Mouse (Mus musculus) neural tube, embryonic 15.5 days (tissue): Measurements from ENCODE around the gene Gpr153. TPM values are rescaled to one million over a fixed set of nuclear protein-coding genes. Genes with fewer than 3 reads are reported as not detected.

Experiments
- ATAC-seq: fragments of 200-750 bp; cut with Nextera tagmentation; 2 replicates; pipeline ENCODE4 v1.8.0; 2017; ENCODE audit warnings: mild to moderate bottlenecking, moderate TSS enrichment, moderate library complexity; ENCODE audit not compliant: low FRiP score
- H3K27ac ChIP-seq: fragments of 300-500 bp; sonication (generic); replicated peaks from 2 replicates; pipeline ENCODE4 v1.5.1; 2015; ENCODE audit warnings: mild to moderate bottlenecking, inconsistent platforms
- H3K27me3 ChIP-seq: fragments of 300-500 bp; sonication (generic); replicated peaks from 2 replicates; pipeline ENCODE4 v1.6.1; 2015; ENCODE audit warnings: inconsistent platforms
- H3K36me3 ChIP-seq: fragments of 300-500 bp; sonication (generic); 2 replicates; pipeline ENCODE4 v1.6.1; 2015; ENCODE audit warnings: inconsistent platforms
- H3K4me1 ChIP-seq: fragments of 300-500 bp; sonication (generic); 2 replicates; pipeline ENCODE4 v1.6.1; 2015; ENCODE audit warnings: inconsistent platforms
- H3K4me2 ChIP-seq: fragments of 300-500 bp; sonication (generic); 2 replicates; pipeline ENCODE4 v1.6.1; 2015; ENCODE audit warnings: inconsistent platforms, mild to moderate bottlenecking, moderate library complexity
- H3K4me3 ChIP-seq: fragments of 300-500 bp; sonication (generic); replicated peaks from 2 replicates; pipeline ENCODE4 v1.5.1; 2015; ENCODE audit warnings: mild to moderate bottlenecking, inconsistent platforms
- H3K9ac ChIP-seq: fragments of 300-500 bp; sonication (generic); replicated peaks from 2 replicates; pipeline ENCODE4 v1.6.1; 2015; ENCODE audit warnings: mild to moderate bottlenecking, inconsistent platforms
- H3K9me3 ChIP-seq: fragments of 300-500 bp; sonication (generic); replicated peaks from 2 replicates; pipeline ENCODE4 v1.6.1; 2016; ENCODE audit warnings: inconsistent platforms
- WGBS: fragments of 180-500 bp; shearing (Covaris S2); methylation state at CpG from one replicate; pipeline ENCODE4 v1.1.7; 2015; ENCODE audit warnings: mixed read lengths; 5-methylcytosine and 5-hydroxymethylcytosine counted together
- polyA plus RNA-seq: library from polyadenylated mRNA; unstranded; fragments of >200 nt; fragmentation: Nextera tagmentation; extraction: Ambion mirVana; gene quantifications from 2 replicates; pipeline ENCODE4 v1.2.1, GENCODE M21; 2015

Gpr153 gene
- polyA plus RNA-seq, 1 experiment from 2014 or later, result 20.8 TPM

DNA sequence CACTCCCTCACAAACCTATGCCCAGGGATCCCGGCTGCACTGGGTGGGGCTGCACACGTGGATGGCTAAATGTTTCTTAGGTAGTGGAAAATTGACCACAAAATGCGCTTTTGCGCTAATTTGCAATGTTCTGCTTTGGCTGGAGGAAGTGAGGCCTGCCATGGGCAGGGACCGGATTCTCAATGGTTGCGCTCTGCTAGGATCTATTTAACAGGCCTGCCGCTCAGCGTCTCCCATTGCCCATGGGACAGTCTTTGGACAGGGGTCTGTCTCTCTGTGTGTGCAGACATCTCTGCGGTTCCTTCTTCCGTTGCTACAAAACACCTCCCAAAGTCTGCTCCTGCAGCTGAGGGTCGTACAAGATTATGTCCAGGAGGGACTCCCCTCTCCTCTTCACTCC, 17.0 kb downstream of the Gpr153 start:
- Histone ChIP-seq H3K9me3 (no peaks in the 10 kb centered on the region), H3K4me2 (peak overlapping the region; percentile 60), H3K9ac (no peak overlapping the region), H3K4me3 (no peak overlapping the region), H3K36me3 (no peaks in the 10 kb centered on the region), H3K4me1 (peaks cover 65% of the 10 kb centered on the region), H3K27me3 (peaks cover 85% of the 10 kb centered on the region), H3K27ac (no peak overlapping the region)
- WGBS, result 11% methylated on average over 11 of the region's 11 CpGs
- no peak for ATAC-seq

DNA sequence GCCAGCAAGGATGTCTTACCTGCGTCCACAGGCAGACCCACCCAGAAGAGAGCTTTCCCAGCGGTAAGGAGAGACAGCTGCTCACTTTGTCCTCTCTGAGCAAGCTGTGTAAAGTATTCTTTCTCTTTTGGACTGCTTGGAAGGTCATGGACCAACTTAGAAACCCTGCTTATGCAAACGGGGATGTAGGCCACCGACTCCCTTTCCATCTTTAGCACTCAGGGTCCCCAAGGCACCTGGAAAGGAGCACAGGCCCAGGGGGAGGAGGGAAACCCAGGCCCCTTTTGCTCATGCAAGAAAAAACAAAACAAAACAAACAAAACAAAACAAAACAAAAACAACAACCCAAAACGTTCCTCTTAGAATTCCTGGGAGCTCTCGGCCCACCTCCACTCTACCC, 17.5 kb downstream of the Gpr153 start, which contains the start of gene Hes3:
Gene Hes3, minus strand, starts transcription at position 101 of the 400 bp plus-strand sequence.
- no peaks in the 10 kb centered on the region for H3K36me3 ChIP-seq
- H3K4me1 ChIP-seq, result peaks cover 62% of the 10 kb centered on the region
- no peak for ATAC-seq
- H3K4me2 ChIP-seq, result peak within 1 kb of the TSS; percentile 60
- H3K9ac ChIP-seq, result no peak within 1 kb of the TSS
- H3K27me3 ChIP-seq, result peaks cover 80% of the 10 kb centered on the region
- H3K9me3 ChIP-seq, result no peaks in the 10 kb centered on the region
- H3K4me3 ChIP-seq, result peak within 1 kb of the TSS; percentile 22
- H3K27ac ChIP-seq, result 0 out of 2 replicates have a peak within 1 kb of the TSS, but pooled peaks have one; percentile 7
- WGBS, result 22% methylated on average over 6 of the region's 6 CpGs

DNA sequence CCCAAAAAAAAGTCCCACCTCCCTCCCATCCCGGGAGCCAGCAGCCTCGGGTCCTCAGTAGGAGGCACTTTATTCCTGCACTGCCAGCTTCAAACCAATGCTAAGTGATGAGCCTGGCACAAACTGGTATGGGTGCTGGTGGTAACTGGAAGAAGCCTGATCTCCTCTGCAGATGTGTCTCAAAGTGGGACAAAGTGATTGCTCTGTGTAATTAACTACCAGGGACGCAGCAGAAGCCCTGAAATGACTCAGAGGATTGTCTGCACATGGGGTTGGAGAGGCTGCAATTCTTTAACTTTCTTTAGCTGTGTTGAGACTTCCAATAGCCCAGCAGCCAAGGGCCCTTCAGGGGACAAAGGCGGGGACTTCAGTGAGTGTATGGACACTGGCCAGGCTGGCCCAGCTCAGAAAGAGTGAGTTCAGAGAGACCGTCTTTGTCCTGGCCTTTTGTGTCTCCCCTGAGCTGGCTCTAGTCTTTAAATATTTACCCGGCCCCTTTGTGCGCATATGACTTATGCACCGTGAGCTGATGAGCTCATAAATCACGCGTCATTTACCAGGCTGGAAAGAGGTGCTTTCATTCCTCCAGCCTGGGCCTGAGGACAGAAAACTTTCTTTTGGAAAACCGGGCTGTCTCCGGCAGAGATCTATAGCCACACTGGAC, 18.2 kb downstream of the Gpr153 start:
- Histone ChIP-seq H3K9me3 (no peaks in the 10 kb centered on the region), H3K9ac (no peak overlapping the region), H3K4me1 (peaks cover 58% of the 10 kb centered on the region), H3K27ac (0 out of 2 replicates have a peak overlapping the region, but pooled peaks have one; percentile 7), H3K27me3 (peaks cover 73% of the 10 kb centered on the region), H3K4me3 (no peak overlapping the region), H3K36me3 (no peaks in the 10 kb centered on the region), H3K4me2 (no peak overlapping the region)
- 3% methylated on average over 12 of the region's 12 CpGs for WGBS
- no peak for ATAC-seq

DNA sequence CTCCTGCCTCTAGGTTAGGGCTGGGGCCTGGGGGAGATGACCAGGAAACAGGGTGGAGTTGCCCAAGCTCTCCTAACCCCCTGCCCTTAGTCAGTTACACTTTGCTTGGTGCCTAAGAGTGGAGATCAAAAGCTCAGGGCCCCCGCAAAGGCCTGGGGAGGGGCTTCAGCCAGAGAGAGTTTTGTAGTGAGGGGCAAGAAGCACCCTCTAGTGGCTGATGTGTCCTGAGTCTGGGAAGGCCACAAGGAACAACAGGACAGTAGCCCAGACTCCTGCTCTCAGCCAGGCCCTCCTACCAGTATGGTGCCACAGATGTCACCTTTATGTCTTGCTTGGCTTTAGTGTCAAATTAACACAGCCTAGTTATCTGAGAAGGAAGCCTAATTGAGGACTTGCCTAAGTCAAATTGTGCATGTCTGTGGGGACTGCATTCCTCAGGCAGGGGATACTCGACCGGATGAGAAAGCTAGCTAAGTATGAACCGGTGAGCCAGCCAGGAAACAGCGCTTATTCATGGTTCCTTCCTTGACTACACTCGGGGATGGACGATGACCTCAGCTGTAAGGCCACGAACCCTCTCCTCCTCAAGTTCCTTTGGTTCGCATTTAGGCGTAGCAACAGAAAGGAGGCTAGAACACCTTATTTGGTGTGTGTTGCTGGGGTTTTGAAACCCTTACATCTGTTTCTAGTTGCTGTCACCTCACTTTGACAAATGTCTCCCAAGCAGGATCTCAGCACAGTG, 20.3 kb downstream of the Gpr153 start:
- ATAC-seq, result no peak
- H3K4me2 ChIP-seq, result no peak overlapping the region
- H3K4me1 ChIP-seq, result peaks cover 58% of the 10 kb centered on the region
- H3K27me3 ChIP-seq, result peaks cover 58% of the 10 kb centered on the region
- H3K27ac ChIP-seq, result no peak overlapping the region
- H3K4me3 ChIP-seq, result no peak overlapping the region
- H3K36me3 ChIP-seq, result no peaks in the 10 kb centered on the region
- WGBS, result 54% methylated on average over 10 of the region's 10 CpGs
- no peak overlapping the region for H3K9ac ChIP-seq
- H3K9me3 ChIP-seq, result no peaks in the 10 kb centered on the region

DNA sequence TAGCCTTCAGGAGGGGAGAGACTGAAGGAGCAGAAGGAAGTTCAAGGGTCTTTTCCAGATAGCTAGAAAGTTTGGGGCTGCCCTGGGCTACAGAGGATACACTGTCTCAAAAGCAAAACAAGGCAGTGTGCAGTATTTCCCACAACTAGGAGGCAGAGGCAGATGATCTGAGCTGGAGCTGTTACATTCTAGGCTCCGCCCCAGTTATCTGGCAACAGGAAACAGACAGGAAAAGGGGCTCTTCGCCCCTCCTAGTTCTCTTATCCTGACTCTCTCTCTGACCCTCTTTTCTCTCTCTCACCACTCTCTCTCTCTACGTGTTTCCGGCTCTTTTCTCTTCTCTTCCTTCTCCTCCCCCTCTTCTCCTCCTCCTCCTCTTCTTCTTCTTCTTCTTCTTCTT, 21.9 kb downstream of the Gpr153 start:
- H3K36me3 ChIP-seq, result peaks cover 13% of the 10 kb centered on the region
- H3K27me3 ChIP-seq, result peaks cover 48% of the 10 kb centered on the region
- no peak overlapping the region for H3K27ac ChIP-seq
- H3K4me1 ChIP-seq, result peaks cover 46% of the 10 kb centered on the region
- H3K4me3 ChIP-seq, result no peak overlapping the region
- no peak for ATAC-seq
- H3K9me3 ChIP-seq, result no peaks in the 10 kb centered on the region
- WGBS, result 56% methylated on average over 4 of the region's 4 CpGs
- H3K9ac ChIP-seq, result no peak overlapping the region
- H3K4me2 ChIP-seq, result no peak overlapping the region

DNA sequence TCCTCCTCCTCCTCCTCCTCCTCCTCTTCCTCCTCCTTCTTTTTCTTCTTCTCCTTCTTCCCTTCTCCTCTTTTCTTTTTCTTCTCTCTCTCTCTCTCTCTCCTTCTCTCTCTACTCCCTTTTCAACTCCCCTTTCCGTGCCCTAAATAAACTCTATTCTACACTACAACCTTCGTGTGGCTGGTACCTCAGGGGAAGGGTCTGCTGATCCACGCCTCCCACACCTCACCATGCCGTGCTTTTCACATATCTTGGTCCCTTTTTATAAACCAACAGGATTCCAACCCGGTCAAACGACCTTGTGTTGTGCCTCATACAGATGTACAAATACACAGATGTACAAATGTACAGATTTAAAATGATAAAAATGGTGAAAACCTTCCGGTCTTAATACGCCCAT, 22.3 kb downstream of the Gpr153 start:
- Histone ChIP-seq H3K27ac (peak overlapping the region; percentile 45; the same call in 1 of the 2 replicates), H3K9ac (peak overlapping the region; percentile 47; the same call in 1 of the 2 replicates), H3K4me1 (peaks cover 41% of the 10 kb centered on the region), H3K4me3 (peak overlapping the region; percentile 93), H3K4me2 (peak overlapping the region; percentile 84), H3K36me3 (peaks cover 15% of the 10 kb centered on the region), H3K9me3 (no peaks in the 10 kb centered on the region), H3K27me3 (peaks cover 44% of the 10 kb centered on the region)
- WGBS, result 17% methylated on average over 8 of the region's 8 CpGs
- ATAC-seq, result no peak

DNA sequence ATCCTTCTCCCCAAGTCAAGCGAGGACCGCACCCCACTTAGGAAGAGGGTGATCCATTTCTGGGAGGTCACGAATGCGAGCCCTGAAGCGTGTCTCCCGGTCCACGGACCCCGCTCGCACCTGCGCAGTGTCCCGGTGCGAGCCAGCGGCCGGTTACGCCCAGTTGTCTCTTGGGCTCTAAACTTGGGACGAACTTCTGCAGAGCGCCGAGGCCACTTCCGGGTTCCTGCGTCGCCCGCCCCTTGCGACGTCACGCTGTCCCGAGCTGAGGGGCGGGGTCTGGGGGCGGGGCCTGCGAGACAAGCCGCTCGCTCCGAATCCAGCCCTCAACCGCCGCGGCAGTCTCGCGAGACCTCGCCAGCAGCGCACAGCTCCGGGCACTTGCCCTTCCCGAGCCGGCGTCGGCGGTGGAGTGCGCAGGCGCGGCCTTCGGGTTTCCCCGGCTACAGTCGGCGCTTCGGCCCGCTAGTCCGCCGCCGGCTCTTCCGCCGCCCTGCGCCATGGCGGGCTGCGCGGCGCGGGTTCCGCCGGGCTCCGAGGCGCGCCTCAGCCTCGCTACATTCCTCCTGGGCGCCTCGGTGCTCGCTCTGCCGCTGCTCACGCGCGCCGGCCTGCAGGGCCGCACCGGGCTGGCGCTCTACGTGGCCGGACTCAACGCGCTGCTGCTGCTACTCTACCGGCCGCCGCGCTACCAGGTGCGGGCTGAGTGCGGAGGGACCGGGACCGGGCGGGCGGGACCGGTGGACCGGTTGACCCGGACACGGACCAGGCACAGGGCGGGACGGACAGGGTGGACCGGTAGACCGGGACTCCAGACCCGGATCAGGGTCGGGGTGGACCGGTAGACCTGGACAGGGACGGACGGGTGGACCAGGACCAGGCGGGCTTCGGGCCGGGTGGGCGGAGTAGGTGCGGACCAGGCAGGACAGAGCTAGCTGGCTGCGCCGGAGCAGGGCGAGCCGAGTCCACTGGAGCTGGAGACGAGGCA, 23.1 kb downstream of the Gpr153 start, which contains the start of gene Icmt:
Gene Icmt, plus strand, starts transcription at position 354 of the 988 bp plus-strand sequence.
- Histone ChIP-seq H3K4me1 (peaks cover 34% of the 10 kb centered on the region), H3K4me2 (peak within 1 kb of the TSS; percentile 84), H3K9me3 (no peaks in the 10 kb centered on the region), H3K4me3 (peak within 1 kb of the TSS; percentile 93), H3K27ac (peak within 1 kb of the TSS; percentile 86), H3K36me3 (peaks cover 23% of the 10 kb centered on the region), H3K9ac (peak within 1 kb of the TSS; percentile 94), H3K27me3 (peaks cover 36% of the 10 kb centered on the region)
- WGBS, result under 1% methylated on average over 97 of the region's 119 CpGs
- ATAC-seq, result peak; percentile 95

DNA sequence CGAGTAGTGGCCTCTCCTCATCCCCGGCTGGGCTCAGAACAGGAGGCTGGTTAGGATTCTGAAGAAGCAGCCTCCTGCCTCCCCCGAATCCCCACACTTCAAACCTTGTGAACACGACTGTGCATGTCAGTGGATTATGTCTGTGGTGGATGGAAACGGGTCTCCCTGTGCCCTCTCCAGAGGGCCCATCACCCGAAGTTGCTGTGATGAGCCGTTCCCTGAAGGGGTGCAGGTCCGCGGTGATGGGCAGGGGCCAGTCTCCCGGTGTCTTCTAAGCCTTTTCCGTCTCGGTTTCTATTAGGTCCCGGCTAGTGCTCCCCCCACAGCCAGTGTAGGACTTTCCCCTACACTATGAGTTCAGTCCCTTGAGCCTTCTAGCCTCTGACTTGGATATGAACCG, 24.8 kb downstream of the Gpr153 start:
- Histone ChIP-seq H3K4me2 (peak overlapping the region; percentile 84), H3K36me3 (peaks cover 39% of the 10 kb centered on the region), H3K27me3 (peaks cover 21% of the 10 kb centered on the region), H3K9me3 (no peaks in the 10 kb centered on the region), H3K4me1 (peaks cover 20% of the 10 kb centered on the region), H3K27ac (no peak overlapping the region), H3K4me3 (no peak overlapping the region), H3K9ac (0 out of 2 replicates have a peak overlapping the region, but pooled peaks have one; percentile 24)
- no peak for ATAC-seq
- WGBS, result 83% methylated on average over 14 of the region's 14 CpGs

DNA sequence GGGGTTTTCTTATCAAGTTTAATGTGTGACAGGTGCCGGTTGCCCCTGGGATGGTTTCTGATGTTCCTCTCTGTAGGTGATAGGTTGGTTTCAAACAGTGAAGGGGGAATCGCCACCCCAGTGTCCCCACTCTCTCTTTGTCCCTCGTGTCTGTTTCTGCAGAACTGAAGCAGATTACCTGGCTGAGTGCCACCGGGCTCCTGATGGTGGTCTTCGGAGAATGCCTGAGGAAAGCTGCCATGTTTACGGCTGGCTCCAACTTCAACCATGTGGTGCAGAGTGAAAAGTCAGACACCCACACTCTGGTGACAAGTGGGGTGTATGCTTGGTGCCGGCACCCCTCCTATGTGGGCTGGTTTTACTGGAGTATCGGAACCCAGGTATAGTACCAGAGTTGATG, 26.3 kb downstream of the Gpr153 start:
- peaks cover 29% of the 10 kb centered on the region for H3K4me1 ChIP-seq
- H3K9me3 ChIP-seq, result no peaks in the 10 kb centered on the region
- H3K27me3 ChIP-seq, result peaks cover 7% of the 10 kb centered on the region
- peaks cover 50% of the 10 kb centered on the region for H3K36me3 ChIP-seq
- no peak overlapping the region for H3K4me2 ChIP-seq
- no peak overlapping the region for H3K4me3 ChIP-seq
- no peak overlapping the region for H3K9ac ChIP-seq
- ATAC-seq, result no peak
- WGBS, result 87% methylated on average over 8 of the region's 8 CpGs
- H3K27ac ChIP-seq, result no peak overlapping the region

DNA sequence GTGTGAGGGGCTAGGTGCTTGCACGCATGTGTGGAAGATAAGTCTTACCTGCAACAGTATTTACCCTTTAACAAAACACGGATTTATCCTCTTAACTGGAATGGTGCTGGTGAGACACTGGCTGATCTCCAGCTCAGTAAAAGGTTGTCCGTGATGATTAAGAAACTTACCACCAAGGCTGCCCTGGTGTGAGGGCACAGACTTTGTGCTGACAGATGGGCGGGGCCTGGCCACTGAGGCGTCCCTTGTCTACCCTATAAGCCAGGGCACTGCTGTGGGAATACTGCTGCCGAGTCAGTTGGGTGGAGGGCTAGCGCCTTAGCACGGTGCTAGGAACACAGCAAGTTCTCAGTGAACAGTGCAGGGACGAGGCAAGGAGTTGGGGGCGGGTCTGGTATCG, 28.0 kb downstream of the Gpr153 start:
- Histone ChIP-seq H3K4me1 (peaks cover 33% of the 10 kb centered on the region), H3K9me3 (no peaks in the 10 kb centered on the region), H3K27ac (no peak overlapping the region), H3K4me3 (no peak overlapping the region), H3K9ac (no peak overlapping the region; the same call in 1 of the 2 replicates), H3K27me3 (no peaks in the 10 kb centered on the region), H3K4me2 (no peak overlapping the region), H3K36me3 (peaks cover 50% of the 10 kb centered on the region)
- 75% methylated on average over 11 of the region's 11 CpGs for WGBS
- ATAC-seq, result no peak

DNA sequence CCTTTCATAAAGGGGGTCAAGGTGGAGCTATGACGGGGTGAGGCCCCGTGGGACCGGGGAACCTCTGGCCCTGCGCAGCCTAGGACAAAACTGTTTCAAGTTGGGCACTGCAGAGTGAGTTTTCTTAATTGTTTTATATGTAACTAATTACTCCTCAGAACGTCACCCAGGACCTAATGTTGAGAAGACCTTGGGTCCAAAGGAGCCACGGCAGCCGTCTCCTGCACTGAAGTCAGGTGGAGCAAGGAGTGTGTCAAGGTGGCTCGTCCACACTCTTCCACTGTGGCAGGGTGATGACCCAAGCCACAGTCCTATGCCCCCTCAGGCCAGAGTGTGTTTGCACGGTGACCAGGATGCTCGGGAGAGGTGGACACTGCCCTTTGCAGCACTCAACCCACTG, 29.1 kb downstream of the Gpr153 start:
- Histone ChIP-seq H3K27ac (no peak overlapping the region), H3K4me1 (peaks cover 28% of the 10 kb centered on the region), H3K9me3 (no peaks in the 10 kb centered on the region), H3K4me2 (no peak overlapping the region), H3K36me3 (peaks cover 56% of the 10 kb centered on the region), H3K9ac (no peak overlapping the region), H3K27me3 (no peaks in the 10 kb centered on the region), H3K4me3 (no peak overlapping the region)
- WGBS, result 94% methylated on average over 10 of the region's 10 CpGs
- no peak for ATAC-seq
